Mouse (Mus musculus) embryo, embryonic 10.5 days (tissue): Measurements from ENCODE around the gene Tcfl5.

Source experiments
- DNase-seq: peaks from one replicate; pipeline ENCODE4 v3.0.0-alpha.2; 2015; ENCODE audit warnings: low spot score

The Tcfl5 gene

DNA sequence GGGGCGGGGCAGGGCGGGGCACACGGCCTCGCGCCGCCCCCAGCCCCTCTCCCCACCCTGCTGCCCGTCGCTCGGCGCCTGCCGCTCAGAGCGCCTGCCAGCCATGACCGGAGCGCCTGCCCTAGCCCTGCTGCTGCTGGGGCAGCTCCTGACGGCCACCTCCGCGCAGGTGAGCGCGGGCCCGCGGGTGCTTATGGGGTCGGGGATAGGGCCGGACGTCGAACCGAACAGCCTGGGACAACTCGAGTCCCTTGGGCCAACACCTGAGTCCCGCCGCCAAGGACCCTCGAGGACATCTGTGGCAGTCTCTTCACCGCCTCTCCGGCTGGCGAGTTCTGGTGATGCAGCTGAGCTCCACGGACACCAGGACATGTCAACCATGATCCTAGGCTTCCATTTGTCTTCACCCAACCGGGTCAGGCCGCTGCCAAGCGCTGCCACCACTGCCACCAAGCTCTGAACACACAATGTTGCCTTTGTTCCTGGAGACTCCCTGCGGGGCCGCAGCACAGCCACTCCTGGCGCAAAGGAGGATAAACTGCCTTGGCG lies 44.3 kb downstream of the Tcfl5 start:
- DNase-seq = peak; percentile 24

DNA sequence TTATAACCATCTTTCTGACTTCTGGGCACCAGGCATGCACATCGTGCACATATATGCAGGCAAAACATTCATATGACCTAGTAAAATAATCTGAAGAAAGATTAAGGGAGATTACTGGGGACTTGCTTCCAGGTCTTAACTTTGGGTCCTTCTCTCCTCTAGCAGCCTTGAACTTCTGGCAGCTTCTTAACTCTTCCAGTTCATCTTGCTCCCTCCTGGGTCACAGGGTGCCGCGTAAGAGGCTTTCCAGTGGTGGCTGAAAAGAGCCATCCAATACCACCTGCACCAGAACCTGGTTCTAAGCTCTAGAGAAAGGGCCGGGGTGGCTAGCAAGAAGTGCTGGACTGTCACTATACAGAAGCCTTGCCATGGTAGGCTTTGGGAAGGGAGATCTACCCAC lies 45.0 kb downstream of the Tcfl5 start, which contains the start of gene Col9a3:
Gene Col9a3 (plus strand): TSS at position 301 of the 400 bp plus-strand sequence.
- DNase-seq = no peak

DNA sequence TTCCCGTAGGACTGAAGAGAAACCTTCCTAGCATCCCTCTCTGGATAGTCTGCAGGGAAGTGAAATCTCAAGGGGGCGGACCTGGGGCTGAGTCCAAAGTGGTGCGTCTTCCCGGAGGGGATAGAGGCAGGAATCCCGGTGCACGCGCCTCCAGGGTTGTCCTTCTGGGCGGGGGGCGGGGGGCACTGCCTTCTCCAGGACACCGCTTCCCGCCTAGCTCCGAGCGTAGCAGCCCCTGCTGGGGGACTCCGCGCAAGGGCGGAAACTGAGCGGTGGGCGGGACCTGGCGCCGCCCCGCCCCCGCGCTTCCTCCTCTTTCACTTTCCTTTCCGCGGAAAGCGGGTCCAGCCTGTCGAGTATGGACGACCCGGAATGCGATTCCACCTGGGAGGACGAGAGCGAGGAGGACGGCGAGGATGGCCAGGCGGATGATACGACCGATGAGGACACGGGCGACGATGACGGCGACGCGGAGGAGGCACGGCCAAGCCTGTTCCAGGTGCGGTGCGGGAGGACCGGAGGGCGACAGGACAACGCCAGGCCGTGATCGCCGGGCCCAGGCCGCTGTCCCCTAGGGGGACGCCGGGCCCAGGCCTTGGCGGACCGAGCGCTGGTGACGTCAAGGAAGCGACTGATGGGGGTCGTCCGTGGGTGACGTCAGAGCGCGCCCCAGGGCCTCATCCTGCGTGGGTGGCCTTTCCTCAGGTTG lies 53.2 kb downstream of the Tcfl5 start, which contains the start of gene Ogfr:
Gene Ogfr (plus strand): TSS at position 123 of the 709 bp plus-strand sequence.
- DNase-seq = peak; percentile 92

DNA sequence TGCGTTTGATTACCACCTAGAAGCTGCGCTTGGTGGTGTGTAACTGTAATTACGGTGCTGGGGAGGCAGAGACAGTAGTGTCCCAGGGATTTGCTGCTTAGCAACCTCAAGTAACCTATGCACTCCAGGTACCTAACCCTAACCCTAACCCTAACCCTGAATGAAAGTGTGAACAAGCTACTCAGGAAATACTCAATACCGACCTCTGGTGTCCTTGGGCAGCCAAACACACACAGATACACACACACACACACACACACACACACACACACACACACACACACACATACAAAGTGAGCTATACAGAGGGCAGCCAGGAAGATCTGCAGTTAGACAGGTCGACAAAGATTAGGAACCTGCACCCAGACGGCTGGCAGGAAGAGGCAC lies 53.8 kb downstream of the Tcfl5 start:
- DNase-seq = no peak

DNA sequence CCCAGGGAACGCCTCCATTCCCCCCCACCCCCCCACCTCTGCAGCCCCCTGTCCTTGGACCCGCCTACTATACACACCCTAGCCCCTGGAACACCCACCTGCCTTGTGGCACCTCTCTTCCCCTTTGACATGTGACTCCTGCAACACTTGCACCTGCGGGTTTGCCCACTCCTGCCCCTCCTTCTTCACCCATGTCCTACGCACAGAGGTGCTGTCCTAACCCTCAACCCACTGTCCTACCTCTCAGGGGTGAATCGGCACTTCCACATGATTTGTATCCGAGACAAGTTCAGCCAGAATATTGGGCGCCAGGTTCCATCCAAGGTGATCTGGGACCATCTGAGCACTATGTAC lies 59.4 kb downstream of the Tcfl5 start:
- DNase-seq = no peak

DNA sequence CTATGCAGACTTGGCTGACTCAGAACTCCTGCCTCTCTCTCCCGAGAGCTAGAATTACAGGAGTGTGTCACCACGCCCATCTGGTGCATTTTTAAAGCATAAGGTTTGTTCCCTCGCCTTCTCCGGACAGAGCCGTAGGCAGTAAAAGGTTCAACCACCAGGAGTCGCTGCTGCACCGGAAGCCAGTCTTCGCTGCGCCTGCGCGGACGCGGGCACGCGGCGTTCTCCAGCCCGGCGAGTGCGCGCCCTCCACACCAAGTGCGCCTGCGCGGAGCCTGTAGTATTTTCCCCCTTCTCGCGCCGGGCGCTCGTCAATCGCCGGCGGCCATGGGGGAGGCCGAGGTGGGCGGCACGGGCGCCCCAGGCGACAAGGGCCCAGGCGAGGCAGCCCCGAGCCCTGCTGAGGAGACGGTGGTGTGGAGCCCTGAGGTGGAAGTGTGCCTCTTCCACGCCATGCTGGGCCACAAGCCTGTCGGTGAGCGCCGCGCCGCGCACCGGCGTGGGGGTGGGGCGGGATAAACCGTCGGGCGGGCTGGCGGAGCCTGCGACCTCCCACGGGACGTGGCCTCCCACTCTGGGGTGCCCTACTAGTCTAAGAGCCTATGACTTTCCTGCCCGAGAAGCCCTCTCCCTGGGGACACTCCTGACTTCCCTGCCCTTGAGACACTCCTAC lies 59.9 kb downstream of the Tcfl5 start:
- DNase-seq = peak; percentile 96

DNA sequence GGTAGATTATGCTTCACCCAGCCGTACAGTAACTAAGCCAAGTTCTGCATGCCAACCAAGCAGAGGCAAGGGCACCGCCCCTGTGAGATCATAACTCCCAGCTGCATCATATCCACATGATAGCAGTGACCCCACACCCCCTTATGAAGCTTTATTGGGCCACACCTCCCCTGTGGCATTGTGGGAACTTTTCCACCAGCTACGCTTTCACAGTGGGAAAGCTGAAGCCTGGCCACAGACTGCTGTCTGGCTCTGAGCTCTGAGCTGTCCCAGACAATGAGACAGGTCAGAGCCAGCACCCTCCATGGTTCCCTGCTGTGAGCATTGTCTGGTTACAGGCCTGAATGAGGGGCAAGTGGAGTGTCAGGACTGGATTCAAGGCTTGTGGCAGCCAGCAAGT lies 61.5 kb downstream of the Tcfl5 start, which contains the start of gene Mrgbp:
Gene Mrgbp (plus strand): TSS at position 303 of the 400 bp plus-strand sequence.
- no peak for DNase-seq

DNA sequence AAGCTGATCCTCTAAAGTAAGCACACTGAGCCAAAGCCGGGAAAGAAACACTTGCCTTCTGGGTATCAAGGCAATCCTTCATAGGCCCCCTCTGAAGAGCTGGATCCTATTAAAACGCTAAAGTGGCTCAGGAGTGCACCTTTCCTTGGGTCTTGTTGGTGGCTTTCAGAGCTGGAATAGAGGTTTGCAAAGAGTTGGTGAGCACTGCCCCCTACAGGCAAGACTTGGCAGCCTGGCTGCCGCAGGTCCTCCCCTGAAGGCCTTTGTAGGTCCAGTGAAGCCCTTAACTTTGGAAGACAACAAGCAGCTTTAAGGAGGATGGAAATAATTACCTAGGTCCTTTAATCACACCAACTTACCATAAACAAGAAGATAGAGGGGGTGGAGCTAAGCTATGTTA lies 63.8 kb downstream of the Tcfl5 start:
- peak; percentile 86 for DNase-seq

DNA sequence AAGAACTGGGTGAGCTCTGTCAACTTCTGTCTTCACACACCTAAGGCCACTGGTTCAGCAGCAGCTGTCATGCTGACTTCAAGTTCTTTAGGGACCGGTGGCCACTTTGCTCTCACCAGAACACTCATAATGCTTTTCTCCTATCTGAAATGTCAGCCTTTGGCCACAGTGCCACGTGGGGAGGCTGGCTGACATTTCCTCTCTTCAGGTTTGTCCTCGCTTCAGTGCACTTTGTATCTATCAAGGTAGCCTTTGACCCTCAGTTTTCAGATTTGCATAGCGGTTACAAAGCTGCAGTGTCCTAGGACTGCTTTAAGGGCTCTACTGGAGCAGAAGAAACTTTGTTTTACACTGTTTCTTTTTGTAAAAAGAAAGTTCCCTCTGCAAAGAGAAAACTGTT lies 66.0 kb downstream of the Tcfl5 start:
- peak; percentile 34 for DNase-seq
